Mouse (Mus musculus) testis, adult 2 months (tissue): ENCODE measurements around the gene Golga4.

Source experiments
- CTCF ChIP-seq: fragments of 200-500 bp; IDR thresholded peaks from 2 replicates; pipeline ENCODE4 v1.5.1; 2012; ENCODE audit warnings: low read depth, mild to moderate bottlenecking, inconsistent platforms, low read length, moderate library complexity; ENCODE audit not compliant: control insufficient read depth, insufficient read depth, insufficient replicate concordance
- POLR2A ChIP-seq: fragments of 200-500 bp; IDR thresholded peaks from 2 replicates; pipeline ENCODE4 v1.6.1; 2012; ENCODE audit warnings: low read depth, mild to moderate bottlenecking, inconsistent platforms, low read length, moderate library complexity; ENCODE audit not compliant: control insufficient read depth

DNA sequence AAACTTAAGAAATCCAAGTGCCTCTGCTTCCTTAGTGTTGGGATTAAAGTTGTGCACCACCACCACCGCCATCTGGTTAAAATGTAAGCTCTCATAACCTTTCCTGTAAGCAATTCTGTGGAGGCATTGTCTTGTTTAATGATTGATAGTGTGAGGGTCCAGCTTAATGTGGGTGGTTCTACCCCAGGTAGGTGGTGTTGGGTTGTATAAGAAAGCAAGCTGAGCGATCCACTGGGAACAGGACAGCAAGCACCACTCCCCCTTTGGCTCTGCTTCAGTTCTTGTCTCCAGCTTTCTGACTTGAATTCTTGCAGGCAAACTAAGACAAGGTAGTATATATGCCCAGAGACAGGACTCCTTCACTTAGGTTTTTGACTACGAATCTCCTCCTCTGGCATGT lies 1.4 kb upstream of the Golga4 start:
- TF ChIP-seq CTCF (no peak), POLR2A (no peak)
